Mouse (Mus musculus) limb, embryonic 12.5 days (tissue): Measurements from ENCODE around the gene Usp5. TPM values are rescaled to one million over a fixed set of nuclear protein-coding genes. Genes with fewer than 3 reads are reported as not detected.
A peak's percentile ranks its signal among the peaks of the same experiment; 100 is the strongest.

ENCODE experiments used
- ATAC-seq: fragments of 200-750 bp; cut with Nextera tagmentation; 2 replicates; pipeline ENCODE4 v1.8.0; 2017; ENCODE audit warnings: low read depth, moderate TSS enrichment; ENCODE audit not compliant: insufficient number of reproducible peaks, insufficient read depth, low FRiP score, low TSS enrichment
- H3K27ac ChIP-seq: fragments of 300-500 bp; sonication (generic); 2 replicates; pipeline ENCODE4 v1.5.1; 2016; ENCODE audit warnings: mild to moderate bottlenecking, moderate library complexity
- H3K27me3 ChIP-seq: fragments of 300-500 bp; sonication (generic); 2 replicates; pipeline ENCODE4 v1.6.1; 2016; ENCODE audit warnings: mild to moderate bottlenecking, moderate library complexity
- H3K36me3 ChIP-seq: fragments of 300-500 bp; sonication (generic); 2 replicates; pipeline ENCODE4 v1.6.1; 2016; ENCODE audit warnings: mild to moderate bottlenecking, moderate library complexity
- H3K4me1 ChIP-seq: fragments of 300-500 bp; sonication (generic); replicated peaks from 2 replicates; pipeline ENCODE4 v1.6.1; 2016
- H3K4me2 ChIP-seq: fragments of 300-500 bp; sonication (generic); 2 replicates; pipeline ENCODE4 v1.6.1; 2016; ENCODE audit warnings: mild to moderate bottlenecking, moderate library complexity
- H3K4me3 ChIP-seq: fragments of 300-500 bp; sonication (generic); replicated peaks from 2 replicates; pipeline ENCODE4 v1.5.1; 2016; ENCODE audit warnings: mild to moderate bottlenecking
- H3K9ac ChIP-seq: fragments of 300-500 bp; sonication (generic); replicated peaks from 2 replicates; pipeline ENCODE4 v1.6.1; 2016; ENCODE audit warnings: mild to moderate bottlenecking, moderate library complexity
- H3K9me3 ChIP-seq: fragments of 300-500 bp; sonication (generic); 2 replicates; pipeline ENCODE4 v1.6.1; 2016; ENCODE audit warnings: mild to moderate bottlenecking, moderate library complexity
- WGBS: fragments of 180-500 bp; shearing (Covaris S2); methylation state at CpG from one replicate; pipeline ENCODE4 v1.1.7; 2016; 5-methylcytosine and 5-hydroxymethylcytosine counted together
- polyA plus RNA-seq: library from polyadenylated mRNA; unstranded; fragments of >200 nt; fragmentation: Nextera tagmentation; extraction: Ambion mirVana; gene quantifications from 2 replicates; pipeline ENCODE4 v1.2.1, GENCODE M21; 2016

Usp5 gene
- polyA plus RNA-seq, 1 experiment from 2014 or later: 196 TPM

GRCm38 (mm10) chr6:124779984-124780416, 49.3 kb downstream of the Usp5 start:
- Histone ChIP-seq H3K9me3 (no peaks in the 10 kb centered on the region), H3K4me1 (peaks cover 14% of the 10 kb centered on the region), H3K36me3 (no peaks in the 10 kb centered on the region), H3K27me3 (peaks cover 15% of the 10 kb centered on the region), H3K4me3 (peak overlapping the region; percentile 41), H3K4me2 (peak overlapping the region; percentile 64), H3K27ac (no peak overlapping the region), H3K9ac (no peak overlapping the region; the same call in 1 of the 2 replicates)
- 6% methylated on average over 10 of the region's 10 CpGs for WGBS
- ATAC-seq: no peak

- WGBS: 4% methylated on average over 23 of the region's 23 CpGs
- Histone ChIP-seq H3K9me3 (no peaks in the 10 kb centered on the region), H3K4me1 (peaks cover 14% of the 10 kb centered on the region), H3K4me3 (peak within 1 kb of the TSS; percentile 41), H3K9ac (no peak within 1 kb of the TSS; the same call in 1 of the 2 replicates), H3K27ac (0 out of 2 replicates have a peak within 1 kb of the TSS, but pooled peaks have one; percentile 12), H3K27me3 (peaks cover 15% of the 10 kb centered on the region), H3K36me3 (no peaks in the 10 kb centered on the region), H3K4me2 (peak within 1 kb of the TSS; percentile 64)
- ATAC-seq: peak; percentile 54; the same call in 1 of the 2 replicates
Measured at GRCm38 (mm10) chr6:124779222-124779983, 49.9 kb downstream of the Usp5 start, which contains the start of gene Lrrc23. TSS of gene Lrrc23 (minus strand) at chr6:124779727.

- Histone ChIP-seq H3K4me1 (peaks cover 30% of the 10 kb centered on the region), H3K4me3 (no peak overlapping the region), H3K36me3 (no peaks in the 10 kb centered on the region), H3K9me3 (no peaks in the 10 kb centered on the region), H3K4me2 (no peak overlapping the region), H3K9ac (no peak overlapping the region), H3K27me3 (peaks cover 53% of the 10 kb centered on the region), H3K27ac (no peak overlapping the region)
- no peak for ATAC-seq
- 84% methylated on average over 15 of the region's 15 CpGs for WGBS
Measured at GRCm38 (mm10) chr6:124770511-124770910, 58.8 kb downstream of the Usp5 start.

- Histone ChIP-seq H3K36me3 (no peaks in the 10 kb centered on the region), H3K9me3 (no peaks in the 10 kb centered on the region), H3K27ac (no peak overlapping the region), H3K4me2 (peak overlapping the region; percentile 92), H3K4me1 (peaks cover 30% of the 10 kb centered on the region), H3K4me3 (peak overlapping the region; percentile 58), H3K9ac (peak overlapping the region; percentile 72; the same call in 1 of the 2 replicates), H3K27me3 (peaks cover 53% of the 10 kb centered on the region)
- no peak for ATAC-seq
- WGBS: 67% methylated on average over 7 of the region's 7 CpGs
Measured at GRCm38 (mm10) chr6:124770013-124770412, 59.3 kb downstream of the Usp5 start.

- Histone ChIP-seq H3K4me1 (peaks cover 30% of the 10 kb centered on the region), H3K27me3 (peaks cover 53% of the 10 kb centered on the region), H3K27ac (no peak within 1 kb of the TSS), H3K4me3 (peak within 1 kb of the TSS; percentile 58), H3K9me3 (no peaks in the 10 kb centered on the region), H3K4me2 (peak within 1 kb of the TSS; percentile 92), H3K36me3 (no peaks in the 10 kb centered on the region), H3K9ac (peak within 1 kb of the TSS; percentile 72)
- peak; percentile 67; the same call in 1 of the 2 replicates for ATAC-seq
- WGBS: under 1% methylated on average over 54 of the region's 54 CpGs
Measured at GRCm38 (mm10) chr6:124769101-124769765, 60.1 kb downstream of the Usp5 start, which contains the start of gene Eno2. TSS of gene Eno2 (minus strand) at chr6:124769673.

- H3K27me3 ChIP-seq: peaks cover 59% of the 10 kb centered on the region
- no peaks in the 10 kb centered on the region for H3K9me3 ChIP-seq
- peak overlapping the region; percentile 92 for H3K4me2 ChIP-seq
Measured at GRCm38 (mm10) chr6:124768704-124769044, 60.6 kb downstream of the Usp5 start.

GRCm38 (mm10) chr6:124767920-124768703, 61.2 kb downstream of the Usp5 start:
- WGBS: 30% methylated on average over 19 of the region's 19 CpGs
- Histone ChIP-seq H3K36me3 (no peaks in the 10 kb centered on the region), H3K27ac (no peak overlapping the region), H3K4me1 (peaks cover 30% of the 10 kb centered on the region), H3K4me3 (peak overlapping the region; percentile 58), H3K27me3 (peaks cover 57% of the 10 kb centered on the region), H3K9ac (0 out of 2 replicates have a peak overlapping the region, but pooled peaks have one; percentile 31), H3K4me2 (peak overlapping the region; percentile 92), H3K9me3 (no peaks in the 10 kb centered on the region)
- ATAC-seq: no peak

More at GRCm38 (mm10) chr6:124768704-124769044, 60.6 kb downstream of the Usp5 start:
- 7% methylated on average over 9 of the region's 9 CpGs for WGBS
- H3K4me1 ChIP-seq: peaks cover 30% of the 10 kb centered on the region
- H3K4me3 ChIP-seq: peak overlapping the region; percentile 58
- H3K36me3 ChIP-seq: no peaks in the 10 kb centered on the region
- ATAC-seq: peak; percentile 22; the same call in 1 of the 2 replicates
- H3K9ac ChIP-seq: peak overlapping the region; percentile 72; the same call in 1 of the 2 replicates
- H3K27ac ChIP-seq: no peak overlapping the region

- H3K4me2 ChIP-seq: 0 out of 2 replicates have a peak overlapping the region, but pooled peaks have one; percentile 92
- H3K27me3 ChIP-seq: peaks cover 59% of the 10 kb centered on the region
- H3K4me1 ChIP-seq: peaks cover 30% of the 10 kb centered on the region
- H3K9ac ChIP-seq: no peak overlapping the region
- H3K9me3 ChIP-seq: no peaks in the 10 kb centered on the region
- 55% methylated on average over 4 of the region's 4 CpGs for WGBS
- H3K36me3 ChIP-seq: no peaks in the 10 kb centered on the region
- H3K4me3 ChIP-seq: no peak overlapping the region
- no peak for ATAC-seq
- H3K27ac ChIP-seq: no peak overlapping the region
Measured at GRCm38 (mm10) chr6:124767536-124767919, 61.8 kb downstream of the Usp5 start.

GRCm38 (mm10) chr6:124765951-124766350, 63.3 kb downstream of the Usp5 start:
- Histone ChIP-seq H3K27ac (no peak overlapping the region), H3K27me3 (peaks cover 70% of the 10 kb centered on the region), H3K9me3 (no peaks in the 10 kb centered on the region), H3K4me3 (no peak overlapping the region), H3K9ac (no peak overlapping the region), H3K4me1 (peaks cover 30% of the 10 kb centered on the region), H3K36me3 (no peaks in the 10 kb centered on the region), H3K4me2 (no peak overlapping the region)
- WGBS: 87% methylated on average over 7 of the region's 7 CpGs
- no peak for ATAC-seq
